Mouse (Mus musculus) NIH3T3 (cell line): ENCODE measurements around the gene Skap2.
A peak's percentile ranks its signal among the peaks of the same experiment; 100 is the strongest.

Experiments used
- DNase-seq: peaks from one replicate; pipeline ENCODE4 v3.0.0-alpha.2; 2012; ENCODE audit warnings: low read depth

Skap2 gene

DNA sequence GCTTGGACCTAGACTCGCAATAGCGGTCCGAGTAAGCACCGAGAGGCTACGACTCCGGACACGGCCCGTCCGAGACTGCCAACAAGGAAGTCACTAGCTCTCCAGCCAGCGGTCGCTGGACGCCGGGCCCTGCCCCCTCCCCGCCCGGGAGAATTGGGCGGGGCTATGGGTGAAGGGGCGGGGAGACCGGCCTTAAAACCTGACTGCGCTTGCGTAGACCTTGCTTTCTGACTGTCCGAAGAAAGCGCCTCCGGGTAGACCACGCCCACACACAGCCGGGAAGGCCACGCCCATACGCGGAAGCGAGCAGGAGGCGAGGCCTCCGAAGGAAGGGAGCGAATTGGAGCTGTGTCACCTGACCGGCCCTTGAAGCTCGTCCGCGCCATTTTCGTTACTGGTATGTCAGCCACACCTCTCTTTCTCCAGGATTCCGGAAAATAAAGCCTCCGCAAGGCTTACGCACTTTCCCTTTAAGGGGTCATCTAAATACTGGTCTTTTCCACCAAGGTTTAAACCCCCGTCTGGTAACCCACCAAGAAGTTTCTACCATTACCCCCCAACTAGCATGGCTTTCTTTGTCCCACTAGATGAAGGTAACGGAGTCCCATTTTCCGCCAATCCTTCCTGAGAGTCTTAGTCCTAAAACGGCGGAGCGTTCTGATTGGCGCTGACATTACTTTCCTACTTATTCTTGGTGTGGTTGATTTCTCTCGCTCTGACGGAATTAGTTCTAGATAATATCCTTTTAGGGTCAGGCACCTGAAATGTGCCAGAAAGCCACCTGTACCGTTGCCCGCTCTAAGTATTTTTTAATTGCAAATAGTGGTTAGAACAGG is at the start of gene Skap2:
Gene Skap2, minus strand, starts transcription at position 141 of the 836 bp plus-strand sequence.
- DNase-seq, result peak; percentile 100

DNA sequence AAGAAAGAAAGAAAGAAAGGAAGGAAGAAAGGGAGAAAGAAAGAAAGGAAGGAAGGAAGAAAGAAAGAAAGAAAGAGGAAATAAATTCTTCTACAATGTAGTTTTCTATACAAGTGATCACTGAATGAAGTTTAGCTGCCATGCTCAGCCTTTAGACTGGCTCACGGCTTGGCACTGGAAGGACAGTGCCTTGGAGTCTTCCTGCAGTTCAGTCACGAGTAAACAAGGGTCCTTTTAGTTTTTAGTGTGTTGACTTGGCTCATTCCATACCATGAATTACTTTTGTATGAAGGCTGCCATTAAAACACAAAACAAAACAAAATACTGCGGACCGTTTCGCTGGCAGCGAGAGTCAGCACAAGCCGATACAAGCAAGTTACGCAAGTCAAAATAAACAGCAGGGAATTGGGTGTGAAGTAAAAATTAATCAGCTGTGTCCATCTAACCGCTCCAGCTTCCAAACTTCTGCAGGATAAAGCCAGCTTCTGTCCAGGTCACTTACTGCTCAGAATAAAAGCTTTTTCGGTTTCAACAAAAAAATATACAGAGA is 46.6 kb upstream of the Skap2 start:
- DNase-seq, result no peak

DNA sequence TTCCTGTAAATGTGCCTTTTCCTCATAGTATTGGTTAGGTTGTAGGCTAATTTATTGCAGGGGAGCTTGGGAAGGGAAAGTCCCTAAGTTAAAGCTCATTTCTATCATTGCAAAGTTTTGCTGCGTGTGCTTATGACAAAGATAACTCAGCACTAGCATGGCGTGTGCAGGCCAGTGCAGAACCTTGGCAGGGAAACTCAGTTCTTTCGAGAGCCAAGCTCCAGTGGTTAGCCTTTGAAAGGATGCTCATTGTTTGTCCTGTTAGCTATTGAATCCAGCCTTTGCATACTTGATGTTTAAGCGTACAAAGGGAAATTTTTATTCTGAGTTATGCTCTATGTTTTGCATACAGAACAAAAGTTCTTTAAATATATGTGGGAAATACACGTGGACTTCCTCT is 45.8 kb upstream of the Skap2 start:
- DNase-seq, result peak; percentile 81

DNA sequence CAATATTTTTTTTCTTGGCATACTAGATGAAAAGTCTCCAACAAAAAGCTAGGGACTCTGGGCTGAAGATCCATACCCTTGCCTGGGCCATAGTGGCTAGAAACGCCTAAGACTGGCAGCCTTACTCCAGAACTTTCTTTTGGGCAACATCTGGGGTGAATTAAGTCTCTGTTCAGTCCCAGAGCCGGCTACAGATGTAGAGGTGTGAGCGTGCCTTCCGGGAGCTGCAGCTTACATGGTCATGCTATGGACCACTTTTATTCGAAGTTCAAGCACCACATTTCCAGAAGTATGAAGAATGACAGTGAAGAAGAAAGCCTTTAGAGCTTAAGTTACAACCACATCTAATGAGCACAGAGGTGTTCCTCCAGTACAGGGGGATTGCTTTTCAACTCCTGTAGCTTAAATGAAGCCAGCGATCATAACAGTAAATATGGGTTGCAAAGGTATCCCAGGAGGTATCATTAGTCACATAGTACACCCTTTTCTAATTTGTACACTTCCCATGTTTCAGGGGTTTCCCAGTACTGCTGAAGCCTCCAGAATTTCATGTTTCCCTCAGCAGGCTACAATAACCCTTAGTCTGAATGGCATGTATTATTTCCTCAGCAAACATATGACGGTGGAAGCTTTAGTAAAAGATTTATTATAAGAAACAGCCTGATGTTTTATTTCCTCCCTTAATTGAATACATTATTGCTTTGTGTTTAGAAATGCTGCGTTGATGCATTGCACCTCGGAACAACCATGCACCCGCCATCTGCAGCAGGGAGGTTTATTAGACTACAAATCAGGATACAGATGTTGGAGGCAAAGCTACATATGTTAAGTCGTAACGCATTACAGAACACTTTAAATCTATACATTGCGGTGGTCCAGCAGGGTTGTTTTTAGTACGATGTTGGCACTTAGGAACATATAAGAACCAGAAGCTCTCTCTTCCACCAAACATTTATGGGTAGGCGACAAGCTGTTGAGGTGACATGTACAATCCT is 41.5 kb upstream of the Skap2 start:
- DNase-seq, result no peak

DNA sequence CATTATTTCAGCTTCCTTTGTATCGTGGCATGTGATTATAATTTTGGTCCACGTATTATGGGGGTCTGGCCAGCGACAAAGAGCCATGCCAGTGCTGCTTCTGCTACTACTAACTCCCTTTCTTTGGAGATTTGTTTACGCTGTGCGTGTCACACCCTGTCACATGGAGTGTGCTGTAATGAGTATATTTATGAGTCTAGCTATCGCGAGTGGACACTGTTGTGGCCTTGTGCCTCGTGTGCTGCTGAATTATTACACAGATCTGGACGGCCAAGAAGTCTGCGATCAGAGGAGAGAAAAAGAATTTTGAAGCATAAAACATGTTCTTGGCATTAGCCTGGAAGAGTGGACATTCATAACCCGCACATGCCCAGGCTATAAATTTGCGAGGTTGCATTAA is 37.7 kb upstream of the Skap2 start:
- DNase-seq, result no peak

DNA sequence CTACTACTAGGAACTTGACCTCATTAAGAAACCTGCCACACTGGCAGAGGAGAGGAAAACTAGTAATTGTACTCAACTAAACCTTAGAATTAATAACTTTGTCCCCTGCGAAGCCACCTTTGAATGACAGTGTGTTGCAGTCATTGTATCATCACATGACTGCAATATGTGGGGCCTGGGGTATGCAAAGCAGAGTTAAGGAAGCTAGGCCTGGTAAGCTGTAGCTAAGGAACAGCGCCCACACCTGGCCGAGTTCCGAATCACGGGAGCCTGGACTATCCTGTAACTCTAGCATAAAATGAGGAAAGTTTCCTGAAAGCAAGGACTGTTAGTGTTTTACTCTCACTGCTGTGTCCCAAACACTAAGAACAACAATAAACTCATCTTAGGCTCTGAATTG is 33.2 kb upstream of the Skap2 start:
- DNase-seq, result peak; percentile 61

DNA sequence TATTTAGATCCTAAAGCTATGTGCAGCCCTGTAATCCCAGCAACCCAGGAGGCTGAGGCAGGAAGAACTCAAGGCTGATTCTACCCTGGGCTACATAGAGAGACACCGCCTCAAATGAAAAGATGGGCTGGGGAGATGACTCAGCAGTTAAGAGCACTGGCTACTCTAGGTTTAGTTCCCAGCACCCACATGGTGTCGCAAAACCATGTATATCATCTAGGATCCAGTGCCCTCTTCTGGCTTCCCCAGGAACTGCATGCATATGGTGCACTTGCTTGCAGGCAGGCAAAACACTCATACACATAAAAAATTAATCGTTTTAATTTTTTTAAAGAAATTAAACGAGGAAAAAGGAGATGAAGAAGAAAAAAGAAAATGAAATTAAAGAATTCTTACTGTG is 23.7 kb upstream of the Skap2 start:
- DNase-seq, result peak; percentile 50

DNA sequence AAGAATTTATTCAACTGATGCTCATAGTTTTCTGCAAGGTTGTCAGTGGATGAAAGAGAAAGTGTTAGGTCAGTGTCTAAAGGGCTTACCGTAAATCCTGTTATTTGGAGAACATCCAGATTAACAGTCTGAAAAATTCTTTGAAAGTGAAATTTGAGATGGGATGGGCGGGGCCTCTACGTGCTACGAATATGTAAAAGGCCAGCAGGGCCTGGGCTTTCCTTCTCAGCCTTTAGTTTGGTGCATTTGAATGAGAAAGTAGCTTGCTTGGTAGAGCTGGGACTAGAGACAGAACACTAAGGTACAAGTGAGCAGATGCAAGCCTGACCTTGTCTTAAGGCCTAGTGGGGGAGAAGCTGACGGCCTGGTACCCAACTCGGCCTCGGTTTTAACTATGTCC is 18.8 kb upstream of the Skap2 start:
- peak; percentile 54 for DNase-seq

DNA sequence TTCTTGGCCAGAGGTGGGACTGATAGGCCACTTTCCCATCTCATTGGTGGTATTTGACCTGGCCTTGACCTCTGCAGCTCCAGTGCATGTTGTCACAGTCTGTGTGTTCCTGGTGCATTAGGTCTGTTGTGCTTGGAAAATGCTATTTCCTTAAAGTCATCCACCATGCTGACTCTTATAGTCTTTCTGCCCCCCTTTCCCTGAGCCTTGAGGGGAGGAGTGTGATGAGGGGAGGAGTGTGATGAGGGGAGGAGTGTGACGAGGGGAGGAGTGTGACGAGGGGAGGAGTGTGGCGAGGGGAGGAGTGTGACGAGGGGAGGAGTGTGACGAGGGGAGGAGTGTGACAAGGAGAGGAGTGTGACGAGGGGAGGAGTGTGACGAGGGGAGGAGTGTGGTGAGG is 15.8 kb upstream of the Skap2 start:
- DNase-seq, result no peak

DNA sequence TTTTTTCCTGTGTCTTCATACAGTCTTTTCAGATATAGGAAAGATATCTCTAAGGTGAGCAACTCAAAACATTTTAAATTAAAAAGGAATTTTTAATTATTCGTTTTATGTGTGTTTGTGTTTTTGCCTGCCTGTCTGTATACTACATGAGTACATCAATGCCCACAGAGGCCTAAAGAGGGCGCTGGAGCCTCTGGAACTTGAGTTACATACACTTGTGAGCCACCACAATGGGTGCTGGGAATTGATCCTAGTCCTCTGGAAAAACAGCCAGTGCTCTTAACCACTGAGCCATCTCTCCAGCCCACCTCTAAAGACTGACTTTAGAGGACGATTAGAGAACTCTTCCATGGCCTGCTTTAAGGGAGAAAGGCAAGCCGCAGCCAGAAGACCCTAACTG is 14.8 kb upstream of the Skap2 start:
- no peak for DNase-seq

DNA sequence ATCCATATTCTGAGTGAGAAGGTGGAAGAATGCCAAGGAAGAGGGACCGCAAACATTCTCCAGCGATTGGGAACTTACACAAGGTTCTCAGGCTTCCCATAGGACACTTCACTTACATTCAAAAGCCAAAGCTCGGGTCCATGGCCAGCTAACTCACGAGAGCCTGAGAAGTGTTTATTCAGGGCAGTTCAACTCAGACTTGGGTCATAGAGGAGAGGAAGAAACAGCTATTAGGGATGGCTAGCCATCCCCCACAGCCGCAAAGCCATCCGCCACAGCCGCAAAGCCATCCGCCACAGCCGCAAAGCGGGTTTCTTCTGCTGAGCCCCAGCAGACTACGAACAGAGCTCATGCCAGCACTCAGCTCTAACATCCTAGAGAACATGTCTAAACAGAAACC is 13.9 kb upstream of the Skap2 start:
- DNase-seq, result peak; percentile 27

DNA sequence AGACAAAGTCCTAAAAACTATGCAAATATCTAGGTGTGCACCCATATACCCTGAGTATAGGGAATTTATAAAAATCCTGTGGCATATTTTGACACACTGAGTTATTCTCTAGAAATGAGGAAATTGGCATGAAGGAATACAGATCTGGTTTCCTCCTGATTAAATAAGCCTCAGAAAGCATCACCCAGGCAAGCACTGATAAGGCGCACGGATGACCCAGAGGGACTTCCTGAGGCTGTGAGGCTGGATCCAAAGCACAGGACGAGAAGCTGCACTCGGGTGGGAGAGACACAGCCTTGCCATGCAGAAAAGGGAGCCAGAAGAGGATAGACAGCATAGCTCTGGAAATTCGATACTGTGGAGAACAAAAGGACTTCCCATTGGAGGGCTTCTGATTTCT is 12.4 kb upstream of the Skap2 start:
- no peak for DNase-seq

DNA sequence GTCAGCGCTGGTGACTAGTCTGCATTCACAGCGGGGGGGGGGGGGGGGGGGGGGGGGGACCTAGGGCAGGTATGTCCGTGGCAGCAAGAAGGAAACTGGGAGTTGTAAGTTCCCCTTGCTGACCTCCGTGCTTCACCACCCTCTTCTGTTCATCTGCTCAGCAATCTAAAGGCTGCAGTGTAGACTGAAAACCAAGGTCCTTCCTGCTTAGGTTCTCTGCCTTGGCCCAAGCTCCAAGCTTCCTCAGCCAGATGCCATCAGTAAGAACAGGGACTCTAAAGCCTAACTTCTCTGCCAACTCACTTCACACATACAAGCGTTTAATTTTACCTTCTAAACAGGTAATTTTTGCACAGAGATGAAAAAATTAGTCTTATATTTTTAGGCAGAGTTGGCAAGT is 10.0 kb upstream of the Skap2 start:
- DNase-seq, result no peak

DNA sequence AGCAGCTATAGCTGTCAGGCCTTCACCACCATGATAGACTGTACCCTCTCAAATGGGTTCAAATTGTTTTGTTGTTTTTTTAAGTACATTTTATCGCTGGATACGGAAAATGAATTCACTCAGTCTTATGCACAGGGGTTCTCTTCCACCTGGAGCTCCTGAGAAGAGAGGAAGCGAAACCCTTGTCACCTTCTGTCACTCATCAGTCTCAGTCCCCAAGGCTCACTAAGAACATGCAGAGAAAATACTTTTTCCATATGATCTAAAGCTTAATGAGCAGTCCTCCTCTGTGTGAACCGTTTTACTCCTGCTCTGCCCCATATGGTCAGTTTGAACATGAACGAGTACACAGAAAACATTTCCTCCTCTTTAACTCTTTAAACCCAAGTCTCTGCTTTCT is 7.9 kb upstream of the Skap2 start:
- no peak for DNase-seq

DNA sequence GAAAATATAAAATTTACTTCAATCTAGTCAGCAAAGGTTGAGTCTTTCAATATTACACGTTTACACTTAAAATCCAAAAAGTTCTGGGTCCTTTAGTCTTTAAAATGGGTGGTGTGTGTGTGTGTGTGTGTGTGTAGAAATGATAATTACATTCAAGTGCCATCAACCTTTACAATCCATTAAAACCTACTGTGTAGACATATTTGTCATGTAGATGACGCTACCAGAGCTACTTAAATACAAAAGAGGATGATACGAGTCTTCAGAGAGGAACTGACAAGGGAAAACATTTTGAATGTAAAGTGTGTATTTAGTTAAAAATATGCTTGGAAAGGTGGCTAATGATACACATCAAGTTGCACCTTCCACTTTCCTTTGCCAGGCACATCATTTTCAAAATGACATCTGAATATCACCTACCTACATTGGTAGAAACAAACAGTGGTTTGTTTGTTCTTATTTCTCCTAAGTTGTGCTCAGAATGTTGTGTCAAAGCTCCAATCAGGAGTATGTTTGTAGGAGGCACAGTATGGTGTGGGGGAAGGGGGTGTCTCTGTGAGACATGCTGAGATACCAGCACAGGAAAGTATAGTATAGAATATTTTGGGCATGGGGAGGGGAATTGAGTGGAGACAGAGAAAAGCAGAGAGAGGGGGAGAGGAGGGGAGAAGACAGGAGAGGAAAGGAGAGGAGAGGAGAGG is 1.0 kb upstream of the Skap2 start:
- DNase-seq, result peak; percentile 24

DNA sequence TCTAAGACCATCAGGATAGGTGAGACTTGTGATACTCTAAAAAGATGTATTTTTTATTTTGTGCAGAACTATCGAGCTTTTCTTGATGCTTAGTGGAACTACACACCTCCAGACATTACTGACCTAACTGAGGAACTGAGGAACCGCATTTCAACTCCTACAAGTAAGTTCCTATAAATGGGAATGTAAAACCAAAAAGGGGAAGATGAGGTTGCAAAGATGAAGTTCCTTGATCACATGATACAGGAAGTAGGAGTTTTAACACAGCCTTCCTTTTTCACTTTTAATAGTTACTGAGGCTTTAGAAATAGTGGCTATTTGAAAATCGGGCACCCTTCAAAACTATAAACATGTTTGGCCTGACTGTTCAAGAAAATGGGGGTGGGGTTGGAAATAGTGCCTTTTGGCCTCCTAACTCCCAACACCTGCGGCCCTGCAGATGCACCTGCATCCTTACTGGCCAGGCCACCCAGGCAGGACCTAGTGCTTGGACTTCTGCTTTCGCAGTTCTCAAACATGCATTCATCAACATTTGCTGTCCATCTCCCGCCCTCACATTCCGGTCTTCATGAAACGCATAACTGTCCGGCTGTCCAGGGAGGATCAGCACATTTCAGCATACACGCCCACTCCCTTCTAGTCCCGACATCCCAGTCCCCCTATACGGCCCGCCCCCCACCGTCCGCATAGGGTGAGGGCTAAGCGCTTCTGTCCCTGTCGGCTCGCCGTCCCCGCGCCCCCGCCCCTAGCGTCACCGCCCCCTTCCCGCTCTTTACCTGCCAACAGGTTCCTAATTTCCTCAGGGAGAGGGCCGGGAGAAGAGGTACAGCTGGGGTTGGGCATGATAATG is 565 bp downstream of the Skap2 start:
- DNase-seq, result no peak

DNA sequence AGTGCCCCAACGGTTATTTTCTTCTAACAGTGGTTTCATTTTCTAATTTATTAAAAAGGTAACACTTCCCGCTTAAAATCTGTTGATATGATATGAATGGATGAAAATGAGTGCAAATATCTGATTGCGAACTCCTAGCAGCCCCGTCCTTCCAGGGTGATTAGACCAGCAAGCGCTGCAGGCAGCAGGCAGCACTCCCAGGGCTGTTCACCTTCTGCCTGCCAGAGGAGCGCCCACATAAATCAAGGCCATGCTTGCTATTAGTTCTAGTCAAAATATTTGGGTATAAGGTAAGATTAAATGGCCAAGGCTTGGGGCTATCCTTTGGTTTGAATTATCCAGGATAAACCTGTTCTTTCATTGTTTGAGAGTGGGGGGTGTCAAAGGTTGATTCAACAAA is 3.0 kb downstream of the Skap2 start:
- no peak for DNase-seq

DNA sequence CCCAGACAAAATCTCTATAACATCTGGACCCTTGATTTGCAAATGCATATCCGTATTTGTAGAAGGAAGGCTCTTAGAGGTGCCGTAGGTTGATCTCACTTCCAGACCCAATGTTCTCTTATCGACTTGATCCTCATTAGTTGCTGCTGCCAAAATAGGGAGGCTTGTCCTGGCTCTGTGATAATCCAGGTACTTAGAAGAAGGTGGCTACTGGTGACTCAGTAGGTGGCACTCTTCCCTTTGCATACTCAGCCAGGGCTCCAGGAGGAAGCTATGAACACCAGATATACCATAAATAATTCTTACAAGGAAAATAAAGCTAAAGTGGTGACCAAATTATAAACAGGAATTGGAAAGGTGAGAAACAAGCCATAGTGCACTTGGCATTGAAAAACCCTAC is 3.6 kb downstream of the Skap2 start:
- DNase-seq, result peak; percentile 38

DNA sequence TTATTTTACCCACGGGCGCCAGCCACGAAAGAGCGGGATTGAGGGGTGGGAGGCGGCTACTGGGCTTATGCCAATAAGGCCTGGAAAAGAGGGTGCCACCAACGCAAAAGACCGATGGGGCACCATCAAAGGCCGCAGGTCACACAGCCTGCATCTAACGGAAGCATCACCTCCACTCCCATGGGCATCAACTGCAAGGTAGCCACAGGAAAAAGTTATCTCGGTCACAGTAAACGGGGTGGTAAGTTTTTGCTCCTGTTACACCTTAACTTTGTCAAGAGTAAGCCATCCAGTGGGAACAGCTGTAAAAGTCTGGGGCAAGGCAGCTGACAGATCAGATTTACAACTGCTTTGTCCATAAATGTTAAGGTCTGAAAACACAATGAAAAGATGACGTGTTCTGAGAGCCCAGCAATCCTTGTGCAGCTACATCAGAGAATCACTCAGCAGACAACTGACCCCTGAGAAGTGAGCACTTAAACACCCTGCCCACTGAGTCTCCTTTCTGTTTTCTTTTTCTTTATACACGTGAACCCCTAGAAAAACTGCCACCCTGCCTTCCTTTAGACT is 5.6 kb downstream of the Skap2 start:
- no peak for DNase-seq

DNA sequence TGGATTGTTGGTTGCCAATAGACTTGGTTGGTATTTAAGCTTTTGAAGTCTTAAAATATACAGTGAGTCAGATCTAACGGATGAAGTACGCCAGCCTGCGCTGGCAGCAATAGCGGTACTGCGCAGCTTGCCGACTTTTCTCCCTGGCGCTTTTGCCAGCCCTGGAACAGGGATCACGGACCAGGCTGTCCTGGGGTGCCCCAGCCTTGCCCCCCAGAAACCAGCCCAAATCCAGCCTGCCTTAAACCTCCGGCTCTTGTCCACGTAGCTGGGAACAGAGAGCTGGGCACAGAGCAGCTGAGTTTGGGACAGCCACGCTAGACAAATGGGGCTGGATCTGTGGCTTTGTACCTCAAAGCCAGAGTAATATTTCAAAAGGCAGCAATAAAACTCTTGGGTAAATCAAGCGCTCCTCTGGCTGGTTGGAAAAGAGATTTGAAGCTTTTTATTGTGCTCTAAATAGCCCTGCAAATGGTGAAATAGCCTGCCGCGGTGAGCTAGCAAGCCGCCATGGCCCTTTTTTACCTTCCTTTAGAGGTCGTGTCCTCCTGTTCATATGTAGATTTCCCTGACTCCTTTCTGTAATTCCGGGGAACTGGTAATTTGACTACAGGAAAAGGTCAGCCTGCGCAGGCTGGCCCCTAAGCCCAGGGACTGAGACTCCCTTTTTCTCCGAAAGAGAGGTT is 6.2 kb downstream of the Skap2 start:
- no peak for DNase-seq
